Mouse (Mus musculus) brain, adult 10 weeks (tissue): ENCODE data around the gene Smpd2. TPM values are rescaled to one million over a fixed set of nuclear protein-coding genes. Genes with fewer than 3 reads are reported as not detected.

ENCODE experiments used
- polyA plus RNA-seq: library from polyadenylated mRNA; stranded (reverse); fragments of 350-450 nt; fragmentation: Illumina TruSeq; extraction: RNeasy Lipid Tissue Mini Kit (QIAGEN cat#74804); gene quantifications from one replicate; pipeline ENCODE4 v1.2.3, GENCODE M21; 2015; ENCODE audit warnings: low read depth, low replicate concordance

The Smpd2 gene
- polyA plus RNA-seq, result 21.0 TPM

DNA sequence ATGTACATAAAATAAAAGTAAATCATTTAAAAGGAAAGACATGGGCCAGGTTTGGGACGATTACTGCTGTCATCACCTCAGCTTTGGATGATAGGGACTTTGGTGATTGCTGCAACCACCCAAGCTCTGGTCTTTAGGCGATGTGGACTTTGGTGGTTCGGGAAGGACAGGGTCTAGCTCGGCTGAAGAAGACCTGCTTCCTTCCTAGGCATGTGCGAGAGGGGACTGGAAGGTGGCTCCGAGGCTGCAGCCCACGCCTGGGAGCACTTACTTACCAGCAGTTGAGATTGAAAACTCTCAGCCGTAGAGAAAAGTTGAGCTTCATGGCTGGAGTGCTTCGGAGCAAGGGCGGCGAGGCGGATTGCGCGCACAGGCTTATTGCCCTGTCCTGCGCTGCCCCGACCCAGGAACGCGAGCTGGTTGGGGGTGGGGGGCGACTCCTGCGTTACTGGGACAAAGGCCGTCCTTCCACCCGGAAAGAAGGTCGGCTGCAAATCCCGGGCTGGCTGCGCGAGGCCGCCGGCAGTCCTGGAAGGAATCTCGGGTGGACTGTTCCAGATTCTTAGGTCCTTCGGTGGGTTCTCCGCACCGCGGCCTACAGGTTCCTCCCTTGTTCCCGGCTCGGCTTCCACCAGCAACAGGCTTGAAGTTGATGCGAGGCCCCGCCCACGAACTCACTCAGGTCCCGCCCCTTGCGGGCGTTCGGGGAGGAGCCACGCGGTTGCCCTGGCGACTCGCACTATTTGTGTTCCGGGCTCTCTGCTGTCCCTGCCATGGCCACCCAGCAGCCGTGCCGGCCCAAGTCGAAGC lies at the start of gene Smpd2, which contains the start of gene Ppil6:
Gene Smpd2, minus strand, starts transcription at position 662 of the 810 bp plus-strand sequence.
Gene Ppil6, plus strand, starts transcription at position 732 of the 810 bp plus-strand sequence.

DNA sequence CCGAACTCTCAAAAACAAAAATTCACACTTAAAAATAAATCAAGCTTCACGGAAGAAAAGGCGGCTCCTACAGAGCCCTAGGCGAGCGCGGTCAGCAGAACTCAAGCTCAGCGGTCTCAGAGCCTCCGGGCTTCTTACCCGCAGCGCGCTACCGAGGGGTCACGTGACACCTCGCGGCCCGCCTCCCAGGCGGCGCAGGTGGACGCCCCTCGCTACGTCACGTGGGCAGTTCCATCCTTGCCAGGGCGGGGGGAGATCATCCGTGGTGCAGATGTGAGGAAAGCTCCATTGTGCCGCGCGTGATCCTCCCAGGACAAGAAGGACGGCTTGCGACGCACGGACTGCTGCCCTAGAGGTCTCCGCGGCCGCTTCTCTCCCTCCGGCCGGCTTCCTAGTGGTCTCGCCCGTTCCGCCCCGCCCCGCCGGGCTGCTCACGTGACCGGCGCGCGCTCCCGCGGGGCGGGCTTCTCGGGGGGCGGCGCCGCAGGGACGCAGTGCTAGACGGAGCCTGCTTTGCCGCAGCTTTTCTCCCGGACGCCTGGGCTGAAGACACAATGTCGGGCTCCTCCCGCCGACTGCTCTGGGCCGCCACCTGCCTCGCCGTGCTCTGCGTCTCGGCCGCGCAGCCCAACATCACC lies 28.9 kb upstream of the Smpd2 start, which contains the start of gene Cd164:
Gene Cd164, plus strand, starts transcription at position 434 of the 638 bp plus-strand sequence.

DNA sequence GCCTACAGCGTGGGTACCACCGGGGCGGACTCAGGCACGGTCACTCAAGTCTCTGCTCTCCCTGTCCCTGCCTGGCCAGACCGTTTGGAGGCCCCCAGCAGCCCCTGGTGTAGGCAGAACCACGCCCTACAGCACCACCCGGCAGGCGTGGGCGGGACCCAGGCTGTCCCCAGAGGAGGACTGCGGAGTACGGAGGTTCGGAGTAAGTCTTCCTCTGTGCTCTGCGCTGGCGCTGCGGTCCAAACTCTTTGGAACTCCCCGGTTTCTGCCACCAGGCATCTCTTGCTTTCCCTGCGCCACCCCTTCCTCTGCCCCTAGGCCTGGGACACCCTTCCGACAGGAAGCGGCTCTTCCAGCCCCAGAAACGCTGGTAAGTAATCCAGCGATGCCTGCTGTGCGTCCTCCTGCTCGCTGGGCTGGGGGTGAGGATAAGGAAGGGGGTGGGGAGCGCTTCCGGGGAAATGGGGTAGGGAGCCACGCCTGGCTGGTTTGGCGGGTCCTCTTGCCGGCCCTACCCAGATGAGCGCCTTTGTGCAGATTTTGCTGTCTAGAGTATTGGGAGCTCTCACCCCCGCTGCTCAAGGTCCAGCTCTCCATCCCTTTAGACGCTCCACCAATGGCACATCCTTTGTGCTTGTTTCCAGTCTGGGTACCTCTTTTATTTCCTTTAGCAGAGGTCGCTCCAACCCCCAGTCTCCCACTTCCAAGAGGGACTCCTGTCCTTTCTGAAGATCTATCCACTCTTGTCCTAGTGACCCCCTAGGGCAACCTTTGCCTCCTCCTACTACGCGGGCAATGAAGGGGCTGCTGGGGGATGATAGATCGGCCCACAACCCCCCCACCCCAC lies 13.8 kb downstream of the Smpd2 start, which contains the start of gene Mical1:
Gene Mical1, plus strand, starts transcription at position 144 of the 847 bp plus-strand sequence.

DNA sequence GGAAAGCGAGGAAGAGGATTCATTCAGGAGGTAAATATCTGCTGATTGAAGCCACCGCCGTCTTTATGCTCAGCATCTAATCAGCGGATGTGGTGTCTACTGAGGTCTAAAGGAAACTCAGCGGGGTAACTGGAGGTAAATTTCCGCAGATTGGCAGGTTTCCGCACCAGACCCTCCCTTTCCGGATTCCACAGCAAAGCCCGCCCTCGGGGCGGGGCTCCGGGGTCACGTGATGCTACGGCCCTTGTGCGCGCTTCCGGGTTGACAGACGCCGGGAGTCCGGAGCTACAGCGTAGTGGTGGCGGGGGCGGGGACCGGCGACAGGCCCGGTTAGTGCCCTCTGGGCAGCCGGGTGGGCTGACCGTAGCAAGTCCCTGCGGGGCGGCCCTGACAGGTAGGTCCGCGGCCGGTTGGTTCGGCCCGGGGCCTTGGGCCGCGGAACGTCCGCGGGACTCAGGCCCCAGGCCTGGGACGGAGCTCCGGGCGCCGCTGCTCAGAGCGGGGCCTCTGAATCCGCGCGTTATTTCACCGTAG lies 40.0 kb downstream of the Smpd2 start, which contains the start of gene Zbtb24:
Gene Zbtb24, plus strand, starts transcription at position 247 of the 534 bp plus-strand sequence.

Other genes with a start within 250 kb of the Smpd2 start
- gene Fig4, start 187.1 kb downstream of the Smpd2 start, polyA plus RNA-seq, result 24.6 TPM
- 0.30 TPM for gene Ak9, start 186.4 kb downstream of the Smpd2 start, polyA plus RNA-seq
- 13.1 TPM for gene Zbtb24, start 40.0 kb downstream of the Smpd2 start, polyA plus RNA-seq
- gene Mical1, start 14.1 kb downstream of the Smpd2 start, polyA plus RNA-seq, result 11.6 TPM
- gene Ppil6, start 70 bp upstream of the Smpd2 start, polyA plus RNA-seq, result 7.5 TPM
- gene Cd164, start 29.0 kb upstream of the Smpd2 start, polyA plus RNA-seq, result 69.9 TPM
- gene Ccdc162, start 226.3 kb upstream of the Smpd2 start, polyA plus RNA-seq, result 2.9 TPM